Mouse (Mus musculus): ENCODE measurements at regions not wholly inside any gene's neighbourhood (a gene's known extent, or its start where the extent isn't known, plus 50 kb on each side); places are given as distances from the start of the nearest gene placed in this dataset.

DNA sequence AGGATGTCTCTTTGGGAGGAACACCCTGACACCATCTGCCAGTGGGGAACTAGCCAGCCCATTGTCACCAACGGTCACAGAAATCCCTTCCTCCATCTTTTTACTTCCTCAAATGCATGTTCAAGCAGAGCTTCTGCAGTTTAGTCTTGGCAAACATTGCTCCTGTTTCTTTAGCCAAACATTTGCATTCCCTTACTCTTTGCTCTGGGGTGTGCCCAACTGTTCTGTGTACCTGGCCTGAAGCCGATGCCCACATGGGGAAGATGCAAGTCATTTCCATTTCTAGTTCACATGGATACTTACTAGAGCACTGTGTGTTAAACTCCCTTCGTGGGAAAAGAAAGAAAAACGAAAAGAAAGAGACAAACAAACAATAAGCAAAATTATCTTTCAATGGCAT lies 386.7 kb upstream of the Btbd3 start:
- TF ChIP-seq CTCF (IDR thresholded peaks at IDR 0.05; ENCODE audit: low read depth) (no peak), EP300 (optimal IDR thresholded peaks at IDR 0.05) (no peak)

All from stomach, postnatal 0 days (tissue).